Comparison of ENCODE assay signal across 8 mouse cellular contexts in the genomic region with DNA sequence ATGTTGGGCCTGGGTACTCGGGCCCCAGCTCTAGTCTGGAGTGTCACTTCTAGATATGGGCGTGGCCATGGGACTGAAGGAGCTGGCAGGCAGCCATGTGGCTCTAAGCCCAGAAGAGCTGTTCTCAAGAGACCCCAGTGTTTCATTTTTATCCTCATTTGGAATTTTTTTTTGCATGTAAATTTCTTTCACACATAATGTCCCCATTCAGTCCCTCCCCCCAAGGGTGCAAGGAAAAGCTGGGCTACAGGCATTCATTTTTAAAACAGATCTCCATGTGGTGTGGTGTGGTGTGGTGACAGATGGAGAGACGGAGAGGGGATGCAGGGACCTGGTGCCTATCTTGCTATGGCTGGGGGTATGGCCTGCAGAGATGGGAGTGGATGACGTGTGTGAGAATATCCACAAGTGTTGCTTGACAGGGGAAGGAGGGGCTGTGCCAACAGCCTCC. TPM values are rescaled to one million over a fixed set of nuclear protein-coding genes. Genes with fewer than 3 reads are reported as not detected.
A peak's percentile ranks its signal among the peaks of the same experiment; 100 is the strongest.
DNase-seq lines count a peak whose midpoint lies in the region; ATAC-seq and TF ChIP-seq lines count a peak whose summit lies in the region.

No protein-coding gene starts in this region.

- H3K4me1 ChIP-seq in midbrain, embryonic 14.5 days (ENCODE audit: control insufficient read depth, insufficient read depth, low read length) = peaks cover 21% of the 10 kb centered on the region

- no peak overlapping the region for H3K4me3 ChIP-seq in midbrain, embryonic 14.5 days (replicated peaks; ENCODE audit: low read depth, low read length)

- H3K27me3 ChIP-seq in midbrain, embryonic 14.5 days (ENCODE audit: control insufficient read depth, insufficient read depth, low read length) = no peaks in the 10 kb centered on the region

- peak; percentile 91 for ATAC-seq in midbrain, embryonic 14.5 days (ENCODE audit: low FRiP score, low TSS enrichment)
- ATAC-seq in cerebellum, adult (ENCODE audit: insufficient number of reproducible peaks, low FRiP score, low TSS enrichment) = no peak

- peak; percentile 37 to 45 for DNase-seq in heart, adult 18-20 months
- no peak for DNase-seq in heart, adult 8-10 months (ENCODE audit: low spot score)
- DNase-seq in brain, embryonic 14.5 days (ENCODE audit: low read depth) = peak; percentile 98
- peak; percentile 30 for DNase-seq in gastrocnemius, postnatal 25 days
- peak; percentile 80 to 87 for DNase-seq in kidney, postnatal 4 days
- DNase-seq in midbrain, embryonic 14.5 days = peak; percentile 89
- no peak for DNase-seq in ovary, postnatal 36 days (ENCODE audit: low spot score)

- TF ChIP-seq CTCF in brain, embryonic 14.5 days (IDR thresholded peaks at IDR 0.05; ENCODE audit: borderline replicate concordance, extremely low read depth, insufficient read depth, insufficient read length) = no peak

- TF ChIP-seq POLR2A in brain, embryonic 14.5 days (IDR thresholded peaks at IDR 0.05; ENCODE audit: borderline replicate concordance, extremely low read depth, insufficient read depth, insufficient read length, poor library complexity, severe bottlenecking) = no peak

- no peak overlapping the region for H3K4me2 ChIP-seq in midbrain, embryonic 14.5 days (ENCODE audit: low read length)

- peak overlapping the region; percentile 80 for H3K27ac ChIP-seq in midbrain, embryonic 14.5 days (replicated peaks; ENCODE audit: low read depth, low read length)

- H3K9ac ChIP-seq in midbrain, embryonic 14.5 days (replicated peaks; ENCODE audit: low read length) = no peak overlapping the region

- 10% methylated on average over 4 of the region's 4 CpGs for WGBS in midbrain, embryonic 14.5 days

- peaks cover 20% of the 10 kb centered on the region for H3K36me3 ChIP-seq in midbrain, embryonic 14.5 days (ENCODE audit: control insufficient read depth, insufficient read depth, low read length)

- no peaks in the 10 kb centered on the region for H3K9me3 ChIP-seq in midbrain, embryonic 14.5 days (ENCODE audit: control insufficient read depth, low read length)

RNA-seq across cellular contexts. Expression of a gene that starts 37.3 kb away (rescaled TPM):
- 1 to 10 TPM; 8.6 to 9.6 TPM for total RNA-seq in heart, adult 18-20 months (2021)
- 1 to 10 TPM; 7.9 to 9.1 (median 8.3) TPM for total RNA-seq in heart, adult 8-10 months (2022)
- polyA plus RNA-seq in brain, embryonic 14.5 days (2012; rRNA removed) = 17.6 and 18.8 TPM in 2 replicates
- total RNA-seq in gastrocnemius, postnatal 25 days (2021) = 1 to 10 TPM; 4.8 to 5.9 TPM
- 19.7 and 28.4 TPM in 2 replicates for polyA plus RNA-seq in midbrain, embryonic 14.5 days (2014; fragmentation: Nextera tagmentation; extraction: Ambion mirVana)

Comparison
In these comparisons a context has a peak if more than half of its experiments do, and no peak if none do; other contexts are left out.
1. DNase-seq: peak in heart, adult 18-20 months (2 of 2), brain, embryonic 14.5 days (single experiment), gastrocnemius, postnatal 25 days (single experiment), kidney, postnatal 4 days (2 of 2) and midbrain, embryonic 14.5 days (single experiment); none in heart, adult 8-10 months (single experiment) and ovary, postnatal 36 days (single experiment).